Mouse (Mus musculus) lung, embryonic 15.5 days (tissue): Measurements from ENCODE around the gene Zfp672. TPM values are rescaled to one million over a fixed set of nuclear protein-coding genes. Genes with fewer than 3 reads are reported as not detected.

Source experiments
- ATAC-seq: fragments of 200-750 bp; cut with Nextera tagmentation; 2 replicates; pipeline ENCODE4 v1.8.0; 2017; ENCODE audit warnings: moderate number of reproducible peaks, borderline replicate concordance; ENCODE audit not compliant: low FRiP score, low TSS enrichment; ENCODE audit errors: extremely low read depth
- H3K27ac ChIP-seq: fragments of 300-500 bp; sonication (generic); 2 replicates; pipeline ENCODE4 v1.5.1; 2015; ENCODE audit warnings: moderate library complexity, mild to moderate bottlenecking, inconsistent platforms
- H3K27me3 ChIP-seq: fragments of 300-500 bp; sonication (generic); 2 replicates; pipeline ENCODE4 v1.6.1; 2015; ENCODE audit warnings: inconsistent platforms
- H3K36me3 ChIP-seq: fragments of 300-500 bp; sonication (generic); 2 replicates; pipeline ENCODE4 v1.6.1; 2015; ENCODE audit warnings: inconsistent platforms
- H3K4me1 ChIP-seq: fragments of 300-500 bp; sonication (generic); 2 replicates; pipeline ENCODE4 v1.6.1; 2015; ENCODE audit warnings: inconsistent platforms
- H3K4me2 ChIP-seq: fragments of 300-500 bp; sonication (generic); 2 replicates; pipeline ENCODE4 v1.6.1; 2015; ENCODE audit warnings: inconsistent platforms, mild to moderate bottlenecking, moderate library complexity
- H3K4me3 ChIP-seq: fragments of 300-500 bp; sonication (generic); 2 replicates; pipeline ENCODE4 v1.5.1; 2015; ENCODE audit warnings: mild to moderate bottlenecking, inconsistent platforms
- H3K9ac ChIP-seq: fragments of 300-500 bp; sonication (generic); 2 replicates; pipeline ENCODE4 v1.6.1; 2015; ENCODE audit warnings: inconsistent platforms
- H3K9me3 ChIP-seq: fragments of 300-500 bp; sonication (generic); 2 replicates; pipeline ENCODE4 v1.6.1; 2016; ENCODE audit warnings: inconsistent platforms
- WGBS: fragments of 180-500 bp; shearing (Covaris S2); methylation state at CpG from one replicate; pipeline ENCODE4 v1.1.7; 2015; 5-methylcytosine and 5-hydroxymethylcytosine counted together
- polyA plus RNA-seq: library from polyadenylated mRNA; unstranded; fragments of >200 nt; fragmentation: Nextera tagmentation; extraction: Ambion mirVana; gene quantifications from 2 replicates; pipeline ENCODE4 v1.2.1, GENCODE M21; 2015

Zfp672 gene
- polyA plus RNA-seq, 1 experiment from 2014 or later, result 32.3 TPM

GRCm38 (mm10) chr11:58353709-58354108, 23.6 kb upstream of the Zfp672 start:
- H3K9me3 ChIP-seq, result no peaks in the 10 kb centered on the region
- ATAC-seq, result no peak
- H3K4me3 ChIP-seq, result no peak overlapping the region
- H3K4me1 ChIP-seq, result no peaks in the 10 kb centered on the region
- no peaks in the 10 kb centered on the region for H3K27me3 ChIP-seq
- 53% methylated on average over 3 of the region's 3 CpGs for WGBS
- H3K27ac ChIP-seq, result no peak overlapping the region
- no peak overlapping the region for H3K4me2 ChIP-seq
- no peaks in the 10 kb centered on the region for H3K36me3 ChIP-seq
- H3K9ac ChIP-seq, result no peak overlapping the region

DNA sequence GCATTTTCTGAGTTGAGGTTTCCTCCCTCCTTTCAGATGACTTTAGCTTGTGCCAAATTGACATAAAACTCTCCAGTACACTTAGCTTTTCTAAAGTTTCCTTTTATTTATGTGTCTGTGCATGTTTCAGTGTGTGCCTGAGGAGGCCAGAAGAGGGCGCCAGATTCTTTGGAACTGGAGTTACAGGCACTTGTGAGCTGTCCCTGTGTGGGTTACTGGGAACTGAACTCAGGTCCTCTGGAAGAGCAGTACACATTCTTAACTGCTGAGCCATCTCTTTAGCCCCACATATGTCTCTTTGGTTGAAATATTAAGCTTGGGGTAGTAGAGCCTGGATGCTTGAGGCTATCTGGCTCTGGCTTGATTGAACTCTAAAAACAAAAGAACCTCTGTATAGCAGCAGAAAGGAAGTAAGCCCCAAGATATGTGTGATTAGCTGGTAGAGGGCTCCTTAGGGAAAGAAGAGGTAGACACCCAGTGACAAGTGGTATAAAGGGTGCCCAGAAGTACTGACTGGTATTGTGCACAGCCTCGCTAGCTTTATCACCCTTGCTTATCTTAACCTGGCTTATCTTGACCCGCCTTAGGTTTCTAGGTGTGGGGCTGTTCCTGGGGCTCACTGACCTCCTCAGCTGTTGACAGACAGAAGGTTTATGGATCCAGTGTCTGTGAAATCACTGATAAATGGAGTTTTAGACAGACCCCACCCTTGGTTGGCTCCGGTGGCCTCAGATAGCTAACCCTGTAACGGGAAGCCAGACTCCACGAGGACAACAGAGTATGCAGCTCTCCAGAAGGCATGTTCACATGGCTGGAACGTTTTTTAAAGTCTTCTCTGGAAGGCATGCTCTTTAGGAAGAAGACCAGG, 22.8 kb upstream of the Zfp672 start:
- Histone ChIP-seq H3K4me1 (no peaks in the 10 kb centered on the region), H3K4me3 (no peak overlapping the region), H3K27me3 (no peaks in the 10 kb centered on the region), H3K27ac (no peak overlapping the region), H3K9me3 (no peaks in the 10 kb centered on the region), H3K36me3 (no peaks in the 10 kb centered on the region), H3K9ac (no peak overlapping the region), H3K4me2 (no peak overlapping the region)
- peak; percentile 19; the same call in 1 of the 2 replicates for ATAC-seq
- 11% methylated on average over 7 of the region's 7 CpGs for WGBS

DNA sequence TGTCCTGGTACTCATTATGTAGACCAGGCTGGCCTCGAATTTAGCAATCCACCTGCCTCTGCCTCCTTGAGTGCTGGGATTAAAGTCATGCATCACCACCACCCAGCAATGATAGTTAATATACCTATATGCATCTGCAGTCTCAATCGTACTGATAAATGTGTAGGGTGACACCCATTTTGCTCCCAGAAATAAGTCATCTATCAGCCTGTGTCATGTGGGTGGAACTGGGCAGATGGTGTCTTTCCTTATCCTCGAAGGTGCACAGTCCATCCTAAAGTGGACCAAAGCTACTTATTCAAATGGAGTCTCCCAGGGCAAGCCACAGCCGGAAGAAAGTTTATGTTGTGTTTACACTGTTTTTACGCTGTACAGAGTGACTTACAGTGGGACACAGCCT, 21.0 kb upstream of the Zfp672 start:
- no peak overlapping the region for H3K27ac ChIP-seq
- 73% methylated on average over 5 of the region's 5 CpGs for WGBS

GRCm38 (mm10) chr11:58350628-58351027, 20.5 kb upstream of the Zfp672 start:
- H3K4me3 ChIP-seq, result no peak overlapping the region
- H3K9ac ChIP-seq, result no peak overlapping the region
- no peak for ATAC-seq
- no peaks in the 10 kb centered on the region for H3K4me1 ChIP-seq
- no peaks in the 10 kb centered on the region for H3K9me3 ChIP-seq
- H3K4me2 ChIP-seq, result no peak overlapping the region
- no peaks in the 10 kb centered on the region for H3K27me3 ChIP-seq
- WGBS, result 69% methylated on average over 4 of the region's 4 CpGs
- H3K27ac ChIP-seq, result no peak overlapping the region
- peaks cover 18% of the 10 kb centered on the region for H3K36me3 ChIP-seq

More for the DNA sequence above, 21.0 kb upstream of the Zfp672 start:
- no peak overlapping the region for H3K4me3 ChIP-seq
- ATAC-seq, result no peak
- no peaks in the 10 kb centered on the region for H3K27me3 ChIP-seq
- H3K36me3 ChIP-seq, result peaks cover 13% of the 10 kb centered on the region
- no peaks in the 10 kb centered on the region for H3K4me1 ChIP-seq
- H3K4me2 ChIP-seq, result no peak overlapping the region
- no peaks in the 10 kb centered on the region for H3K9me3 ChIP-seq
- H3K9ac ChIP-seq, result no peak overlapping the region

DNA sequence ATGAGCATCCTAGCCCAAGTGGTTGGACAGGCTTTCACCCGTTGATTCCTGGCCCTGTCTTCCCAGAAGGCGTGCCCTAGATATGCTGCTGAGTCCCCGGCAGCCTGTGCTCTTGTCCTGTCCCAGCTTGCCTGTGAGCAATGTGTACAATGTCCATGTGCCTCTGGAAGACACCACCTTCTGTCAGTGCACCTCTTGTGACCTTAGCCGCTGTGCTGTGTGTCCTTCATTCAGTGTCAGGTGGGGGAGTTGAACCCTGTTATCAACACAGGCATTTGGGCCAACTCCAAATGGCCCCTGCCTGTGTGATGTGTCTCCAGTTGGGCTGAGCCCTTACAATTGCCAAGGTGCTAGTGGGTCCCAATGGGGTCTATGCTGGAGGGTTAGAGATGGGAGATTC, 16.6 kb upstream of the Zfp672 start:
- peaks cover 45% of the 10 kb centered on the region for H3K36me3 ChIP-seq
- ATAC-seq, result no peak
- H3K4me2 ChIP-seq, result no peak overlapping the region
- no peak overlapping the region for H3K27ac ChIP-seq
- no peak overlapping the region for H3K4me3 ChIP-seq
- H3K9me3 ChIP-seq, result no peaks in the 10 kb centered on the region
- no peak overlapping the region for H3K9ac ChIP-seq
- H3K27me3 ChIP-seq, result no peaks in the 10 kb centered on the region
- 91% methylated on average over 4 of the region's 4 CpGs for WGBS
- no peaks in the 10 kb centered on the region for H3K4me1 ChIP-seq

GRCm38 (mm10) chr11:58334746-58335145, 4.6 kb upstream of the Zfp672 start:
- no peaks in the 10 kb centered on the region for H3K9me3 ChIP-seq
- H3K9ac ChIP-seq, result no peak overlapping the region
- 67% methylated on average over 3 of the region's 3 CpGs for WGBS
- H3K27me3 ChIP-seq, result no peaks in the 10 kb centered on the region
- H3K4me3 ChIP-seq, result no peak overlapping the region
- H3K36me3 ChIP-seq, result peaks cover 37% of the 10 kb centered on the region
- H3K27ac ChIP-seq, result no peak overlapping the region
- peaks cover 18% of the 10 kb centered on the region for H3K4me1 ChIP-seq
- ATAC-seq, result no peak
- H3K4me2 ChIP-seq, result no peak overlapping the region

DNA sequence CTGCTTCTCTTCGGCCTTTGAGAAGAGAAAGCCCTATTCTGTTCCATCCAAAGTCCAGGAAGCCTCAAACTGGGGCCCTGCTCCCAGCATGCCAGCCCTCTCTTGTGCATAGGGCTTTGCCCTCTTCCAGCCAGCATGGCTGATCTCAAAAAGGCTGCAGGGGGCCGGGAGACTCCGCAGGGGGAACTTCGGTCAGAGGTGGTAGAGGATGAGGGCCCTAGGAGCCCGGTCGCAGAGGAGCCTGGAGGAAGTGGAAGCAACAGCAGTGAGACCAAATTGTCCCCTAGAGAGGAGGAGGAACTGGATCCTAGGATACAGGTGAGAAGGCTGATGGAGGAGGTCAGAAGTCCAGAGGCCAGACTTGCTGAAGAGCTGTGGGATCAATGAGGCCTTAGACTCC, 1.4 kb upstream of the Zfp672 start:
- H3K9ac ChIP-seq, result peak overlapping the region; percentile 66; the same call in 1 of the 2 replicates
- ATAC-seq, result no peak
- H3K4me1 ChIP-seq, result peaks cover 29% of the 10 kb centered on the region
- H3K27me3 ChIP-seq, result no peaks in the 10 kb centered on the region
- peak overlapping the region; percentile 87 for H3K4me3 ChIP-seq
- peak overlapping the region; percentile 91 for H3K4me2 ChIP-seq
- H3K9me3 ChIP-seq, result no peaks in the 10 kb centered on the region
- H3K36me3 ChIP-seq, result peaks cover 27% of the 10 kb centered on the region
- 84% methylated on average over 6 of the region's 6 CpGs for WGBS
- H3K27ac ChIP-seq, result no peak overlapping the region

GRCm38 (mm10) chr11:58331149-58331495, 983 bp upstream of the Zfp672 start:
- H3K9ac ChIP-seq, result peak overlapping the region; percentile 66
- H3K4me2 ChIP-seq, result peak overlapping the region; percentile 91
- ATAC-seq, result no peak
- H3K4me3 ChIP-seq, result peak overlapping the region; percentile 87
- no peaks in the 10 kb centered on the region for H3K9me3 ChIP-seq
- peaks cover 23% of the 10 kb centered on the region for H3K36me3 ChIP-seq
- peaks cover 29% of the 10 kb centered on the region for H3K4me1 ChIP-seq
- 0 out of 2 replicates have a peak overlapping the region, but pooled peaks have one; percentile 63 for H3K27ac ChIP-seq
- H3K27me3 ChIP-seq, result no peaks in the 10 kb centered on the region
- WGBS, result 17% methylated on average over 10 of the region's 10 CpGs

- peak; percentile 16; the same call in 1 of the 2 replicates for ATAC-seq
- Histone ChIP-seq H3K27ac (peak overlapping the region; percentile 70), H3K4me3 (peak overlapping the region; percentile 87), H3K4me1 (peaks cover 29% of the 10 kb centered on the region), H3K27me3 (no peaks in the 10 kb centered on the region), H3K4me2 (peak overlapping the region; percentile 91), H3K36me3 (peaks cover 19% of the 10 kb centered on the region), H3K9ac (peak overlapping the region; percentile 93), H3K9me3 (no peaks in the 10 kb centered on the region)
- WGBS, result under 1% methylated on average over 21 of the region's 21 CpGs
Observed at GRCm38 (mm10) chr11:58329906-58330275, 248 bp downstream of the Zfp672 start.

GRCm38 (mm10) chr11:58326781-58327180, 3.4 kb downstream of the Zfp672 start:
- Histone ChIP-seq H3K4me3 (no peak overlapping the region), H3K27me3 (no peaks in the 10 kb centered on the region), H3K36me3 (peaks cover 13% of the 10 kb centered on the region), H3K9me3 (no peaks in the 10 kb centered on the region), H3K4me1 (peaks cover 33% of the 10 kb centered on the region), H3K4me2 (no peak overlapping the region), H3K9ac (no peak overlapping the region), H3K27ac (no peak overlapping the region)
- ATAC-seq, result no peak
- 98% methylated on average over 3 of the region's 3 CpGs for WGBS

- H3K27me3 ChIP-seq, result no peaks in the 10 kb centered on the region
- no peak overlapping the region for H3K4me2 ChIP-seq
- H3K36me3 ChIP-seq, result peaks cover 18% of the 10 kb centered on the region
- ATAC-seq, result no peak
- no peak overlapping the region for H3K9ac ChIP-seq
- peaks cover 26% of the 10 kb centered on the region for H3K4me1 ChIP-seq
- no peak overlapping the region for H3K27ac ChIP-seq
- 85% methylated on average over 3 of the region's 3 CpGs for WGBS
- no peak overlapping the region for H3K4me3 ChIP-seq
- no peaks in the 10 kb centered on the region for H3K9me3 ChIP-seq
Observed at GRCm38 (mm10) chr11:58324614-58325229, 5.4 kb downstream of the Zfp672 start.
